Mouse (Mus musculus) frontal cortex, adult (tissue): ENCODE measurements around the gene Serpina16.

ENCODE experiments used
- ATAC-seq: cut with Nextera tagmentation; 2 replicates; pipeline ENCODE4 v1.9.2; 2017; ENCODE audit warnings: mild to moderate bottlenecking, moderate library complexity, mixed read lengths; ENCODE audit not compliant: low TSS enrichment

Serpina16 gene

DNA sequence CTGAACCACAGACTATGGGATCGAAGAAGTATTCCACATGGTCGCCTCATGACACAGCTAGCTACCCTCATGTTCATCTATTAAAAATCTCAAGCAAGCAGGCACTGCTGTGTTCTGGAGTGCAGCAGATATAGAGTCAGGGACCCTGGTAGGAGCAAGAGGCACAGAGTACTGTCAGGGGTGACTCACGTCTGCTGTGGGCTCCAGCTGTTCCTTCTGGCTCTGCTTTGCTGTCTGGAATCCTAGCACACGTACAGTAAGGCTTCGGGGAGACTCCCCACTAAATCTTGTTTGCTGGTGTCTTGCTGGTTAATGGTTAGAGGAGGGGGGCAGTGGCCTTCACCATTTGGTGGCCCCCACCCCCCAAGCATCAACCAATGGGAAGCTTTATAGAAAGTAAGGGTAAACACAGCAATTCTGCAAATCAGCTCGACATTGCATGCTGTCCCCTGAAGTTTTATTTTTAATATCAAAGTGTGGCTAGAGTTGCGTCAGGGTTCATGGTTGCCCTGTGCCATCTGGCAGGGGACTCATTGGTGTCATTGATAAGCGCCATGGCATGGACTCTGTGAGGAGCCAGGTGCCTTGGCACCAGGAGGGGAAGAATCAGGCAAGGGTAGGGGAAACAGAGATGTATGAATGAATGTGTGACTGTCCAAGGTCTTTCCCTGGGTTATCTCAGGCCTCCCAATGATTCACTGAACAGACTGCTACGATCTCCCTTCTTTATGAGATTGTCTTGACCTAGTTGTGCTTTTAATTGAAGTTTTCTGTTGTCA is 18.9 kb downstream of the Serpina16 start, which contains the start of gene Serpina6:
Gene Serpina6 (minus strand): TSS at position 365 of the 779 bp plus-strand sequence.
- no peak for ATAC-seq

- ATAC-seq, result no peak
Observed at GRCm38 (mm10) chr12:103655123-103656044, 20.6 kb downstream of the Serpina16 start.

- no peak for ATAC-seq
Observed at GRCm38 (mm10) chr12:103653836-103654235, 22.1 kb downstream of the Serpina16 start.

- ATAC-seq, result no peak
Observed at GRCm38 (mm10) chr12:103646314-103646713, 29.6 kb downstream of the Serpina16 start.

- no peak for ATAC-seq
Observed at GRCm38 (mm10) chr12:103644601-103645000, 31.3 kb downstream of the Serpina16 start.

GRCm38 (mm10) chr12:103643818-103644217 is 32.1 kb downstream of the Serpina16 start:
- ATAC-seq, result no peak

GRCm38 (mm10) chr12:103643336-103643735 is 32.6 kb downstream of the Serpina16 start:
- peak; percentile 80; the same call in 1 of the 2 replicates for ATAC-seq

DNA sequence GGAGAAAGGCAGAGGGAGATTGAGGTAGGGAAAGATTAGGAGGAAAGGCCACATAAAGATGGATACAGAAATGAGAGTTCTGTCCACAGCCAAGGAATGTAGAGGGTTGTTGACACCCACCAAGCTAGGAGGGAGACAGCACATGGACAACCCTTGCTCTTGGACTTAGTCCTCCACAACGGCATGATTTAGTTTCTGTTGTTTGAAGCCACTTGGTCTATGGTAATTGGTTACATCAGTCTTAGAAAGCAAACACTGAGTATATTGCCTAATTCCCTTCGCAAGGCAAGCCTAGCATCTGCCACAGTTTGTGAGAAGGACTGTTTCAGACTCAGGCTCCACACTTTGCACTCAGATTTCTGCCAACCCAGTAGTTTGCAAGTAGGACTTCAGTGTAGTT is 40.1 kb downstream of the Serpina16 start:
- no peak for ATAC-seq

DNA sequence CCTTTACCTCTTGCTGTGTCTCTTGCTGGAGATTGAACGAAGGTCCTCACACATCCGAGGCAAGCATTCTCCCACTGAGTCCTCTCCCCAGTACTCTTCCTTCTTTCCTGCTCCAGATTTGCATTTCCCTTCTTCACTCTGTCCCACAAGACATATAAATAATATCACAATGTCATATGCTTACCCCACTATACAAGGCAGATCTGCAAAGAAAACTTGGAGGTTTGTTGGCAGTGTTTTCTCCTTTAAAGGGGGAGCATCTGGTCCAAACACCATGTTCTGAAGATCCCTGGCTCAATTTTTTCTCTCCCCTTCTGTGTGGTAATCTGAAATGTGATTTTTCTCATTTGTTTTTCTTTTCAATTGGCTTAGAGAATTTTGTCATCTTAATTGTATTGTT is 41.5 kb downstream of the Serpina16 start:
- ATAC-seq, result peak; percentile 67

DNA sequence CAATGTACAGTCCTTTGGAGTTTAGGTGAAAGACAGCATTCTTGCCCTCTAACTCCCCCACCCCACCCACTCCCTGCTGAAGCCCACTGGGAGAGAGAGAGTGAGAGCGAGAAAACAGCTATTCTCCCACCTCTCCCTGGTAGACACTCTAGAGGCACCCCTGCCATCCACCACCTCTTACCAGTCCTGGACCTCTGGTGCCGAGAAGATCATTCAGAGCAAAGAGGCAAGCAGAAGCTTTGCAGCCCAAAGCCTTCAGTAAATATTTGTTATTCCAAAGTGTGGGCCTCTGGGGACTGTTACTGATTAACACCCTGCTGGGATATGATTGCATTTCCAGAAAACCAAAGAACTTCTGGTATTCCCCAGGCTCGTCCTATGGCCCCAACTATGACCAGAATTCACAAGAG is 44.7 kb downstream of the Serpina16 start, which contains the start of gene Serpina10:
Gene Serpina10 (minus strand): TSS at position 242 of the 410 bp plus-strand sequence.
- ATAC-seq, result no peak
